Mouse (Mus musculus) spleen, postnatal 0 days (tissue): ENCODE results near the gene Mthfsl. TPM values are rescaled to one million over a fixed set of nuclear protein-coding genes. Genes with fewer than 3 reads are reported as not detected.

Experiments
- polyA plus RNA-seq: library from polyadenylated mRNA; unstranded; fragments of >200 nt; fragmentation: Nextera tagmentation; extraction: Ambion mirVana; gene quantifications from 2 replicates; pipeline ENCODE4 v1.2.1, GENCODE M21; 2015

The Mthfsl gene
- 34.2 and 35.9 TPM in 2 replicates for polyA plus RNA-seq

DNA sequence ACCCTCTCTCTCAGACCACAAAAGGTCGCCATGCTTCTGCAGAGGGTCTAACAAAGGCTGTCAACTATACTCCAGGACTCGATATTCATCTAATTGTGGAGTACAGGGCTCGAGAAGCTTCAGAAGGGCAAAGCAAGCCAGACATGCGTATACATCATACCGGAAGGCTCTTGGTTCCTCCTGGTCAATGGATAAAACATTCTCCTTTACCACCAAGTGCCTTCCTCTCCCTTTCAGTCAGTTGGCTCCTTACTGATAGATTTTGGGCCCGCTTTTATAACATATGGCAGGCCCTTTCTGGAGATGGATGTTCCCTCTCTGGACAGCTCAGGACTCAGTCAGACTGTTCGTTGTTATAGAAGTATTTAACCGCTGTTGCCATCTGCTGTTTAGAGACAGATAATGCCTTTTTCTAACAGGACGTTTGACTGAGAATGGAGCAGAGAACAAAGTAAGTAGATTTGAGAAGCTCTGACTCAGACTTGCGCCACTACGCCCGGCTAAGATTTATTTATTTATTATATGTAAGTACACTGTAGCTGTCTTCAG lies at the start of gene Mthfsl:
Mthfsl (minus strand) TSS at position 308 of the 549 bp plus-strand sequence.

DNA sequence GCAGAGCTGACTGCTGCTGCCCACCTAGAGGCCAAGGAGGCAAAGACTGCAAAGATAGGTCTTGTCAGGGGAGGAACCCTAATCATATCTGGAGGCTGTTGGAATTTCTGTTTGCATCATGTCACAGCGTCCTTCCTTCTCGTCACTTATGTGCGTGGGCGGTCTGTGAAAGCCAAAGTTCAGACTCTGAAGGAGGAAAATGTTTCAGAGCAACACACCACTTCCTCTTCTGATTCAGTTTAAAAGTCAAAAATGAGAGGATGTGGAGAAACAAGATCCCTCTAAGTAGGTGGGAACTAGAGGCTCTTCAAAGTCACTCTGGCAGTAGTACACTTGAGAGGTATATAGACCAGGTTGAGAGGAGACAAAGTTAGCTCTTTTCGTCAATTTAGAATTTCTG lies 11.6 kb upstream of the Mthfsl start, which contains the start of gene Bcl2a1d:
Bcl2a1d (minus strand) TSS at position 187 of the 400 bp plus-strand sequence.

Other genes starting within 250 kb of the Mthfsl start
- 54.4 and 56.6 TPM in 2 replicates for gene Syncrip, start 237.7 kb downstream of the Mthfsl start, polyA plus RNA-seq
- gene Zfp949, start 172.3 kb downstream of the Mthfsl start, polyA plus RNA-seq: 10.5 and 11.4 TPM in 2 replicates
- not detected in 2 replicates for gene Trim43a, start 139.4 kb downstream of the Mthfsl start, polyA plus RNA-seq
- gene Bcl2a1d, start 11.6 kb upstream of the Mthfsl start, polyA plus RNA-seq: 2.7 and 3.1 TPM in 2 replicates
- gene Trim43c, start 118.9 kb upstream of the Mthfsl start, polyA plus RNA-seq: 0.08 and 0.14 TPM in 2 replicates
- gene Bcl2a1a, start 236.6 kb upstream of the Mthfsl start, polyA plus RNA-seq: 3.1 and 5.6 TPM in 2 replicates